Mouse (Mus musculus) spleen, postnatal 4 days (tissue): ENCODE data around the gene Klhl36.

Experiments used
- DNase-seq, 2 experiments: peaks; one replicate each; pipeline ENCODE4 v3.0.0; 2022; ENCODE audit warnings: low spot score in 2 of 2

Gene Klhl36

GRCm38 (mm10) chr8:119861706-119862389 lies at the start of gene Klhl36:
Gene Klhl36 (plus strand): TSS chr8:119862266.
- DNase-seq = peak; percentile 98 to 99

- peak; percentile 72 to 85 for DNase-seq
These were observed 49.2 kb upstream of the Klhl36 start for GRCm38 (mm10) chr8:119812650-119813431.

DNA sequence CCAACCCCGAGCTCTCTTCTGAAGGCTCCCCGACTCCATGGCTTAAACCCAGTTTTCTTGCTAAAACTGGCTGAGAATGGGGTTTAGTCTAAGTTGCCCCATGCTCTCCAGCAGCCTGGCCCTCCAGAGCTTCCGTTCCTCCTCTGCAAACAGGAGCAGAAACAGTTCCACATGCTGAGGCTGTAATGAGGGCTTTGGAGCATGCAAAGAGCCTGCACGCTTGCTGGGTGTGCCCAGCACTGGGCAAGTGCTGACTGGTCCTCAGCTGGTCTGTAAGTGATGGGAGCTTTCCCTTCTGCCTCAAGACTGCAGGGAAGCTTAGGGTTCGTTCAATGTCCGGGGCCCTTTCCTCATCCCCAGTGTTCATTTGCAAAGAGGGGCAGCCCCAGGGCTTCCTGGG lies 45.8 kb upstream of the Klhl36 start:
- DNase-seq = no peak

DNA sequence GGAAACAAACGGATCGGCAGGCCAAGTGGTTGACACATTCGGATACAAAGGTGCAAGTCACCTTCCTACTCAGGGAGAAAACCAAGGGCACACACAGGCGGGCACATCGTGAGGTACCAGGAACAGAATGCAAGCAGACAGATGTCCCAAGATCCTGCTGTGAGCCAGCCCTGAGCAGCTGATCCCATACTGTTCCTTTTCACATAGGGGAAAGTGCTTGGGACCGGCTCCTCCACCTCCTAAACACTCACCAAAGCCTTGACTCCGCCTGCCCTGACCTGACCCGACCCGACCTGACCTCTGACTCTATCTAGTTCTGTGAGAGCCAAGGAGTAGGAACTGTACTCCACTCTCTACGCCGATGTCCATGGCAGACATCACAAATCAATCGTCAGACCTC lies 44.6 kb upstream of the Klhl36 start:
- DNase-seq = no peak

GRCm38 (mm10) chr8:119819316-119819715 lies 42.8 kb upstream of the Klhl36 start:
- DNase-seq = no peak

GRCm38 (mm10) chr8:119819976-119820375 lies 42.1 kb upstream of the Klhl36 start:
- DNase-seq = no peak

DNA sequence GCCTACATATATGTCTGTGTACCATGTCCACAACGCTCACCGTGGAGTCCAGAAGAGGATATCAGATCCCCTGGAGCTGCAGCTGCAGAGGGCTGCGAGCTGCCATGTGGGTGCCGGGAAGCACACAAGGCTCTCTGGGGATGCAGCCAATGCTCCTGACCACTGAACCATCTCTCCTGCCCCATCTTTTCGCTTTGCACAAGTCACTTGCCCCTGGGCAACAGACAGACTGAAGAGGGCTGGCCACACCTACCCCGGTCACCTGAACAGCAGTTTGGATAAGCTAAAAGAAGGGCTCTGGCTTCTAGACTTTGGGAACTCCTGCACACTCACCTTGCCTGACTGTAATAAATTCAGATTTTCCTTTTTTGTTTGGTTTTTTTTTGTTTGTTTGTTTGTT lies 40.4 kb upstream of the Klhl36 start:
- no peak for DNase-seq

GRCm38 (mm10) chr8:119823278-119823677 lies 38.8 kb upstream of the Klhl36 start:
- no peak for DNase-seq

DNA sequence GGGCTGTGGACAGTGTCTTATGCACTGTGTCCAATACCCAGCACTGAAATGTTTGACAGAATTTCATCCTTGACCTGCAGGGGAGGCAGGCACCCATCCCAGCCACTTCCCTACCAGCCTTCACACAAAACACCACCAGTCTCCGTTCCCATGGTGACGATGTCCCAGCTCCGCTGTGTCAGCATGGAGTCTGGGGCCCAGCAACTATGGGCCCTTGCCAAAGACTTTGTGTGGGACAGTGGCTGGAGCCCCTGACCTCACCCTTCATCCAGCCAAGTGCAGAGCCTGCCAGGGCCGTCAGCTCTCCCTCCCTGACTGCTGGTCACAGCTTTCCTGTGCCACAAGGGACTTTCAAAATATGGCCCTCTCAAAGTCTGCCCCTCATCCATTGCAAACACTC lies 38.0 kb upstream of the Klhl36 start:
- no peak for DNase-seq

DNA sequence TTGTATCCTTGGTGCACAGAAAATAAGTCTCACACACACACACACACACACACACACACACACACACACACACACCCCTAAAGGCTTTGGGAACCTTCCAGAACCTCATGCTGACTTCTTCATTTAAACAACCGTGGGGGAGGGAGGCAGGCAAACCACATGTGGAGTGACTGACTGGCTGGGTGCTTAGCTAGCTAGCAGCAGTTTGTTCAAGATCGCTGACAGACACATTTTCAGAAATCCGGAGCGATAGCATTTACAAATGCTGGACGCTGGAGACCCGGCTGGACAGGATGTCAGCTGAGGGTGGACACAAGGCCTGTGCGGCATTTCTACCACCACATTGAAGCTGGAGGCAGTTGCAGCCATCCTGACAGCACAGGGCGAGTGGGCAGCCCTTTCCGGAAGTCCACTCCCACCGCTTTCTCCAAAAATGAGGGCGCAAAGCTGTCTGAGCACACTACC lies 37.2 kb upstream of the Klhl36 start:
- DNase-seq = no peak

DNA sequence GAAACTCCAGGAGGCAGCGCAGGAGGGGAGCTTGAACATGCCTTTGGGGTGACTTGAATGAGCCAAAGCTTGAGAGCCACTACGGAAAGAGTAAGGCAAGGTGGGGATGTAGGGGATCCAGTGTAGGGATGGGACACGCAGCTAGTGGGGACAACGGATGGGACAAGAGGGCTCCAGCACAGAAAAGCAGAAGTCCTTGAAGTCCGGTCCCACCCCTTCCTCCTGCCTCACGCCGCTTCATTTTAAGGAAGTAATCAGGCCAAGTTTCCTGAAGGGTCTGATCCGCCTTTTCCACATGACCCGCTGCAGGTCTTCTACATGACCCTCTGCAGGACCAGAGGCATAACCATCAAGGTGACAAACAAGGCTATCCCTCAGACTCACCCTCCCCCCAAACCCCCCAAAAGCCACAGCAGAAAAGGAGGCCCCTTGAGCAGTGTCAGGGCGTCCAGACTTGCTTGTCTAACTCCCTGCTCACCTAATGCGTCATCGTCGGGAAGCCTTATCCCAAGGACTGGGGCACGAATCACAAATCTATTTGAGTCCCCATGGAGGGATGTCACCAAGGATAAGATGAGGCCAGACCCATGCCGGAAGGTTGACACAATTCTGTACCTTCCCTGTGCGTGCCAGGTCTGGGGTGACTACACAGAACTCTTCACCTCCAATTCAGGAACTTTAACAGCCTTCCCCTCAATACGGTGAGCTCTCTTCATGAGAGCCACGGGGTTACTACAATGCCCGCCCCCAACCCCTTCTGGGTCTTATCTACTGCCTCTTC lies 35.9 kb upstream of the Klhl36 start:
- no peak for DNase-seq

GRCm38 (mm10) chr8:119826982-119827381 lies 35.1 kb upstream of the Klhl36 start:
- DNase-seq = no peak

DNA sequence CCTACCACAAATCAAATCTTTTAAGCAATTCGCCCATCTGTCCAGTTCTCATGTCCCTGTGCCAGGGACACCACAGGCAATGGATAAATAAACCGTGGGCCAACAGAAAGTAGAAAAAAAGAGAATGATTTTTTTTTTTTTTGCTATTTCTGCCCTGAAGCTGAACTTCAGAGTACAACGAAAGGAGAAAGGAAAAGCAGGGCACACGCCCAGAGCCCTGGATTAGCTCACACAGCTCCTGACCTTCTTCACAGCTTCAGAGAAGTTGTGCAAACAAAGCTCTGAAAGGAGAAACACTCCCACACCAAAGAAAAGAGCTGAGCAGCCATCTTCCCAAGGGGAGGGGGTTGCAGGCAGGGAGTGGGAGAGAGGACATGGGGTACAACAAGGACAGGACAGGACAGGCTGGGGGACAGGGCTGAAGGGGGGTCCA lies 34.3 kb upstream of the Klhl36 start:
- peak in 1 of 2 experiments; percentile 13 for DNase-seq

GRCm38 (mm10) chr8:119829015-119829414 lies 33.1 kb upstream of the Klhl36 start:
- no peak for DNase-seq

- DNase-seq = no peak
These were observed 32.6 kb upstream of the Klhl36 start for GRCm38 (mm10) chr8:119829420-119829819.

GRCm38 (mm10) chr8:119829870-119830580 lies 32.0 kb upstream of the Klhl36 start:
- no peak for DNase-seq

DNA sequence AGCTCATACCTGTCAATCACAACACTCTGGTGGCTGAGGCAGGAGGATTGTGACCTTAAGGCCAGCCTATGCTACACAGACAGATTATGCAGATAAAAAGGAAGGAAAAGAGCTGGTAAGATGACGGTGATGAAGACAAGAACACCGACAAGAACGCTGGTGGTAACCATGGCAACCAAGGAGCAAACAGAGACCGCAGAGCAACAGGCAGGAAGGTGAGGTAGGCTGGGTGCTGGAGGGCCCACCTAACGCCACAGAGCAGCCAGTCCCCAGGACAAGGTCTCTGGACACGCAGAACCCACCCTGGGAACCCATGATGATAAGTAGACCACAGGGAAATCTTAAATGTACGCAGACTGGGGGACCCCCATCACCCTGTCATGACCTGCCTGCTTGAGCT lies 31.5 kb upstream of the Klhl36 start:
- no peak for DNase-seq

GRCm38 (mm10) chr8:119831336-119831995 lies 30.6 kb upstream of the Klhl36 start:
- no peak for DNase-seq

- no peak for DNase-seq
These were observed 29.9 kb upstream of the Klhl36 start for GRCm38 (mm10) chr8:119832101-119832617.

DNA sequence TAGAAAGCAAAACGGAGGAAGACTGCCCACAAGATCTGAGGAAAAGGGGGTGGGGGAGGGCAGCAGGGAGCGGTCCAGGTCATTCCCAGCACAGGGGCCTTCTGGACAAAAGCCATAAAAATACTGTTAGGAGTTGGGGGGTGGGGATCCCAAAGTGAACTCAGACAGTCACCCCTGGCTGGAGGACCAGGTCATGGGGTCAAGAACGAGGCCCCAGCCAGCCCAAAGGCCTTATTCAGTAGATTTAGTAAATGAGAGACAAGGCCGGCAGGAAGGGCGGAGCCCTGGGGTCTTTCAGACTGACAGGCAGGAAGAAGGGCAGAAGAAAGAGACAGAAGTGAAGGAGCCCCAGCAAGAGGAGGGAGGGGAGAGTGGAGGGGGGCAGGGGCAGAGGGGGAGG lies 29.1 kb upstream of the Klhl36 start:
- no peak for DNase-seq

DNA sequence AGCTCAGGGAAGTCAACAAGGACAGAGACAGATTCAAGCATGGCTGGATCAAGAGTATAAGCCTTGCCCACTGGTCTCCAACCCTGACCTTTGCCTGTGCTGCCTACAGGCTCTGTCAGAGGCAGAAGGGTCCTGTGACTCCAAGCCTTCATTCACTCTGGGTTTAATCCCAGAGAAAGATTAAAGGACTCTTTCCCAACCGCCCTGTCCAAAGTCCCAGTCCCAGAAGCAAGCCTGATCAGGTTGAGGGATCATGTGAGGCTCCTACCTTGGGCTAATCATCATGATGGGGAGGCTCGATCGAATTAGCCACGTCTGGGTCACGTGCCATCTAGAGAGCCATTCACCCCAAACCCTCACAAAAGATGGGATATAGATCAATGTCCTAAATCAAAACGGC lies 27.4 kb upstream of the Klhl36 start:
- DNase-seq = no peak
